Mouse (Mus musculus) stomach, embryonic 15.5 days (tissue): ENCODE measurements around the gene Hdac4. TPM values are rescaled to one million over a fixed set of nuclear protein-coding genes. Genes with fewer than 3 reads are reported as not detected.

Experiments used
- ATAC-seq: fragments of 200-750 bp; cut with Nextera tagmentation; 2 replicates; pipeline ENCODE4 v1.8.0; 2017; ENCODE audit warnings: low read depth, moderate number of reproducible peaks, moderate TSS enrichment; ENCODE audit not compliant: insufficient read depth, low FRiP score
- H3K27ac ChIP-seq: fragments of 300-500 bp; sonication (generic); 2 replicates; pipeline ENCODE4 v1.5.1; 2015; ENCODE audit warnings: mild to moderate bottlenecking, inconsistent platforms
- H3K27me3 ChIP-seq: fragments of 300-500 bp; sonication (generic); replicated peaks from 2 replicates; pipeline ENCODE4 v1.6.1; 2015; ENCODE audit warnings: inconsistent platforms
- H3K36me3 ChIP-seq: fragments of 300-500 bp; sonication (generic); 2 replicates; pipeline ENCODE4 v1.6.1; 2015; ENCODE audit warnings: inconsistent platforms
- H3K4me1 ChIP-seq: fragments of 300-500 bp; sonication (generic); 2 replicates; pipeline ENCODE4 v1.6.1; 2015; ENCODE audit warnings: inconsistent platforms
- H3K4me2 ChIP-seq: fragments of 300-500 bp; sonication (generic); 2 replicates; pipeline ENCODE4 v1.6.1; 2015; ENCODE audit warnings: mild to moderate bottlenecking, inconsistent platforms
- H3K4me3 ChIP-seq: fragments of 300-500 bp; sonication (generic); replicated peaks from 2 replicates; pipeline ENCODE4 v1.5.1; 2015; ENCODE audit warnings: inconsistent platforms
- H3K9ac ChIP-seq: fragments of 300-500 bp; sonication (generic); 2 replicates; pipeline ENCODE4 v1.6.1; 2015; ENCODE audit warnings: inconsistent platforms
- H3K9me3 ChIP-seq: fragments of 300-500 bp; sonication (generic); 2 replicates; pipeline ENCODE4 v1.6.1; 2016; ENCODE audit warnings: inconsistent platforms
- WGBS: fragments of 180-500 bp; shearing (Covaris S2); methylation state at CpG from one replicate; pipeline ENCODE4 v1.1.7; 2015; 5-methylcytosine and 5-hydroxymethylcytosine counted together
- polyA plus RNA-seq: library from polyadenylated mRNA; unstranded; fragments of >200 nt; fragmentation: Nextera tagmentation; extraction: Ambion mirVana; gene quantifications from 2 replicates; pipeline ENCODE4 v1.2.1, GENCODE M21; 2015

The Hdac4 gene
- polyA plus RNA-seq, 1 experiment from 2014 or later = 18.2 TPM

DNA sequence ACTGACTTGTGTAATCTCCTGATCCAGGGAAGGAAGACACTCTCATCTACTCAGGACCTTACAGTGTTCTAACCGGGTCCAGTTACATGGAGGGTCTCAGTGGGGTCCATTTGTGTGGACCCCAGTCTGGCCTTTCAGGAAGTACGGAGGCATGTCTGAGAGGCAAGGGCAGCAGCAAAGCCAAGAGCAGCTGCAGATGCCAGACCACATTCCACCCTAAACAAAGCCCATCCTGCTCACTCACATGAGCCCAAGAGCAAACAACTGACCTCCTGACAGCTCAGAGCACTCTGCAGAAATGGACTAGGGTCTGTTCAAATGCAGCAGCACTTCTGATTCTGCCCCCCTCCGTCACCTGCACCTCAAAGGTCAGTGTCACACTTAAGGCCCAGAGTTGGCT, 18.3 kb downstream of the Hdac4 start:
- H3K9ac ChIP-seq = no peak overlapping the region
- WGBS = 61% methylated on average over 3 of the region's 3 CpGs
- H3K4me1 ChIP-seq = peaks cover 43% of the 10 kb centered on the region

GRCm38 (mm10) chr1:92175266-92175665, 20.2 kb downstream of the Hdac4 start:
- WGBS = 68% methylated on average over 6 of the region's 6 CpGs
- peaks cover 37% of the 10 kb centered on the region for H3K4me1 ChIP-seq
- no peak for ATAC-seq
- H3K36me3 ChIP-seq = no peaks in the 10 kb centered on the region
- H3K9me3 ChIP-seq = no peaks in the 10 kb centered on the region
- H3K4me2 ChIP-seq = no peak overlapping the region
- no peak overlapping the region for H3K27ac ChIP-seq
- no peaks in the 10 kb centered on the region for H3K27me3 ChIP-seq
- no peak overlapping the region for H3K9ac ChIP-seq
- H3K4me3 ChIP-seq = no peak overlapping the region

More for the DNA sequence above, 18.3 kb downstream of the Hdac4 start:
- Histone ChIP-seq H3K36me3 (no peaks in the 10 kb centered on the region), H3K4me3 (no peak overlapping the region), H3K4me2 (no peak overlapping the region), H3K27ac (no peak overlapping the region), H3K27me3 (no peaks in the 10 kb centered on the region), H3K9me3 (no peaks in the 10 kb centered on the region)
- no peak for ATAC-seq

DNA sequence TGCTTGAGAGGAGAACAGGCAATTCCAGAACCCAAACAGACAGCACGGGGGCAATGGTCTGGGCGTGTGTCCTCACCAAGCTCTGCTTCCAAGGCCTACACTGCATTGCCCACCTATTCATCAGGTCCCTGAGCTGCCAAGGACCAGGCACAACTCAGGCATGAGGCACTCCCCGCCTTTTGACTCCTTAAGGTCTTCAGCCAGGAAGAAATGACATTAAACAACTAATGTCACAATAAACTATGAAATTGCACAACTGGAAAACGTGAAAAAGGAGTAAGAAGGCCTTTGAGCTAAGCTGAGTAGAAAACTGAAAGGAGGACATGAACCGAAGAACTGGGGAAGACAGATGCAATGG, 20.6 kb downstream of the Hdac4 start:
- H3K4me3 ChIP-seq = no peak overlapping the region
- H3K9me3 ChIP-seq = no peaks in the 10 kb centered on the region
- no peaks in the 10 kb centered on the region for H3K36me3 ChIP-seq
- no peak overlapping the region for H3K27ac ChIP-seq
- H3K9ac ChIP-seq = no peak overlapping the region
- ATAC-seq = no peak
- 51% methylated on average over 5 of the region's 5 CpGs for WGBS
- H3K4me2 ChIP-seq = no peak overlapping the region
- peaks cover 37% of the 10 kb centered on the region for H3K4me1 ChIP-seq
- 0 out of 2 replicates have a peak, but pooled peaks cover 2% of the 10 kb centered on the region for H3K27me3 ChIP-seq

GRCm38 (mm10) chr1:92174251-92174897, 21.1 kb downstream of the Hdac4 start:
- Histone ChIP-seq H3K27me3 (0 out of 2 replicates have a peak, but pooled peaks cover 5% of the 10 kb centered on the region), H3K36me3 (no peaks in the 10 kb centered on the region), H3K9me3 (no peaks in the 10 kb centered on the region), H3K9ac (no peak overlapping the region), H3K4me3 (no peak overlapping the region), H3K27ac (no peak overlapping the region), H3K4me2 (no peak overlapping the region), H3K4me1 (peaks cover 37% of the 10 kb centered on the region)
- 23% methylated on average over 3 of the region's 3 CpGs for WGBS
- no peak for ATAC-seq

DNA sequence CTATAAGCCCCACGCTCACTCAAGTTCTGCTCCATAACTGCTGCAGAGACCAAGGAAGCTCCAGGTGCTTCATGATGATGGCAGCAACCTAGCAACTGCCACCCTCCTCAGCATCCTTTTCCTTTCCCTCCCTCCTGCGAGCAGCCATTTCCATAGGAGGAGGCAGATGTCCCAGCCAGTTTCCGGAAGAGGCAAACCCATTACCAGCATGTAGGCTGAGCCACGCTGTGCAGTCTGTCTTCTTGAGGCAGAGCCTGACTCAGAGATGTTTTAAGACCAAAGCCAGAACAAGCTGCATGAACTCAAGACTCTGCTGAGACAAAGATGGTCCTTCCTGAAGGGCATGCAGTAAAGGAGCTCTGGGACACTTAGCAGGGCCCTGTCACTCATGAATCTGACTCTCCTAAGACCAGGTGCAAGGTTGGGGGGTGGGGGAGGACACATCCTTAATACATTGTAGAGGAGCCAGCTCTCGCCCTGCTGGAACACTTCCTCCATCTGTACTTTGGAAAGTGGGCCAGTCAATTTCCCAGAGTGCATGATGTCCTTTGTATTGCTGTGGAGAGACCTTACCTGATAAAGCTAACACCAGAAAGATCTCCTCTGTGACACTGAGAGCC, 24.8 kb downstream of the Hdac4 start:
- Histone ChIP-seq H3K9me3 (no peaks in the 10 kb centered on the region), H3K4me3 (no peak overlapping the region), H3K4me2 (no peak overlapping the region), H3K27me3 (0 out of 2 replicates have a peak, but pooled peaks cover 5% of the 10 kb centered on the region), H3K9ac (no peak overlapping the region), H3K27ac (no peak overlapping the region), H3K36me3 (no peaks in the 10 kb centered on the region), H3K4me1 (peaks cover 25% of the 10 kb centered on the region; the same call in 1 of the 2 replicates)
- 84% methylated on average over 5 of the region's 5 CpGs for WGBS
- no peak for ATAC-seq

DNA sequence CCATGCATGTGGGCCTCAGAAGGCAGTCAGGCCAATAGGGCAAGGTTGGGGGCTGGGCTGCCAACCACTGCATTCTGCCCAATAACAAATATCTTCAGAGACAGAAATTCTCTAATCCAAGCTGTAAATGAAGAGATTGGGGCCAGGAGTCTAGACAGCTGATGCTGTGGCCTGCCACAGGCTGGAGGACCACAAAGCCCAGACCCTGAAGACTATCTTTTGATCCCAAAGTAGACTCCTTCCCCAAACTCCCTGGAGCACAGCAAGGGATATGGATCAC, 25.8 kb downstream of the Hdac4 start:
- no peak for ATAC-seq
- H3K9me3 ChIP-seq = no peaks in the 10 kb centered on the region
- H3K4me3 ChIP-seq = no peak overlapping the region
- 0 out of 2 replicates have a peak, but pooled peaks cover 5% of the 10 kb centered on the region for H3K27me3 ChIP-seq
- peaks cover 16% of the 10 kb centered on the region; the same call in 1 of the 2 replicates for H3K4me1 ChIP-seq
- H3K27ac ChIP-seq = no peak overlapping the region
- H3K4me2 ChIP-seq = no peak overlapping the region
- H3K36me3 ChIP-seq = no peaks in the 10 kb centered on the region
- no peak overlapping the region for H3K9ac ChIP-seq

DNA sequence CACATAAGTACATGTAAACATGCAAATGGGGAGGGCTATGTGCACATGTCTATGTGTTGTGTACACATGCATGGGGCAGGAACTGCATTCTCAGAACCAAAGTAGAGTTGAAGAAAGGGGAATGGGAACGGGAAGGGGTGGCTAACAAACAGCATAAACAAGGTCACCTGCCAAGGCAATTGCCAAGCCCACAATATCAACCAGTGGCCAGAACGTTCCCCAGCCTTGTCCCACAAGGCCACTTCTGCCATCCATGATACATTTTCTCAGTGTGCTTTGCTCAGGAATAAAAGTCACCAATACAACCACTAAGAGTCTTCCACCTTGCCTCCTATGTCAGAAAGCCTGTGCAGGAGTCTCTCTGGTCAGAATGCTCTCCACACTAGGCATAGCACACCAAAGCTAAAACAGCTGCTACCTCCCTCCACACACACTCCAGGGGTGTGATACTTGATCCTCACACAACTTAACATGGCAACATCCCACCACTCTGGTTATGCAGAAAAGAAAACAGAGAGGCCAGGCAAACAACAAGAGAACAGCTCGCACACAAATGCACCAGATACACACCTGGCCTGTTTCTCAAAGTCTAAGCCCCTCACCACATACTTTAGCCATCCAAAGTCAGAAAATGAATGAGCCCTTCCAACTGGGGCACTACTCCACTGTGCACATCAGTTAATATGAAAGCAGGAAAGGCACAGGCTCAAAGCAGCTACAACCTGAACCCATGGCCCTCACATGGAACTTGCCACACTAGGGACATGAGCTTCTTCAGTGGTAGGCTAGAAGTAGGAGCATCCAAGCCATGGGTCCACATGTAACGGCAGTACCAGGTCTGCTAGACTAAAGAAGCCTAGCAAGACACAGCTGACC, 26.4 kb downstream of the Hdac4 start:
- ATAC-seq = no peak
- H3K9ac ChIP-seq = no peak overlapping the region
- H3K4me2 ChIP-seq = no peak overlapping the region
- no peaks in the 10 kb centered on the region for H3K36me3 ChIP-seq
- H3K27me3 ChIP-seq = 0 out of 2 replicates have a peak, but pooled peaks cover 5% of the 10 kb centered on the region
- 83% methylated on average over 4 of the region's 4 CpGs for WGBS
- no peak overlapping the region for H3K4me3 ChIP-seq
- no peak overlapping the region for H3K27ac ChIP-seq
- H3K4me1 ChIP-seq = peaks cover 12% of the 10 kb centered on the region; the same call in 1 of the 2 replicates
- no peaks in the 10 kb centered on the region for H3K9me3 ChIP-seq

- Histone ChIP-seq H3K27me3 (no peaks in the 10 kb centered on the region), H3K36me3 (no peaks in the 10 kb centered on the region), H3K9ac (no peak overlapping the region), H3K4me3 (no peak overlapping the region), H3K4me1 (peaks cover 4% of the 10 kb centered on the region; the same call in 1 of the 2 replicates), H3K9me3 (no peaks in the 10 kb centered on the region), H3K4me2 (no peak overlapping the region), H3K27ac (no peak overlapping the region)
- ATAC-seq = no peak
- 97% methylated on average over 1 of the region's 1 CpGs for WGBS
Measured at GRCm38 (mm10) chr1:92163932-92164331, 31.6 kb downstream of the Hdac4 start.

DNA sequence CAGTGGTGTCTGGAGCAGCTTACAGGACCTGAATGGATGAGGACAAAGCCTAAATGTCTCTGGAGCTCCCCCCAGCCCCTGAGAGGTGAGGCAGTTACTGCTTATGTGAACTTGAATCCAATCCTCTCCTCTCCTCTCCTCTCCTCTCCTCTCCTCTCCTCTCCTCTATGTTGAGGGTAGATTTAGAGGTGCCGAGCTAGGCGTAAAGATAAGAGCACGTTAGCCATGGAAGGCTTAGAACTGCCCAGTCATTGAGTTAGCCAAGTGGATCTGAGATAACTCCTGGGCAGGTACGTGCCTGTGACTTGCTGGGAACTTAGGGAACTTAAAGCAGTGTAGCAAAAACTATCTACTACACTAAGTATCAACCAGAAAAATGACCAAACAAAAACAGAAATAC, 35.7 kb downstream of the Hdac4 start:
- 66% methylated on average over 4 of the region's 4 CpGs for WGBS

GRCm38 (mm10) chr1:92150201-92150600, 45.3 kb downstream of the Hdac4 start:
- no peak for ATAC-seq
- Histone ChIP-seq H3K9me3 (no peaks in the 10 kb centered on the region), H3K36me3 (no peaks in the 10 kb centered on the region), H3K4me3 (no peak overlapping the region), H3K4me2 (no peak overlapping the region), H3K27ac (no peak overlapping the region), H3K9ac (no peak overlapping the region), H3K4me1 (0 out of 2 replicates have a peak, but pooled peaks cover under 1% of the 10 kb centered on the region), H3K27me3 (no peaks in the 10 kb centered on the region)
- WGBS = 41% methylated on average over 1 of the region's 1 CpGs

More for the DNA sequence above, 35.7 kb downstream of the Hdac4 start:
- ATAC-seq = no peak
- H3K27ac ChIP-seq = no peak overlapping the region
- H3K9me3 ChIP-seq = no peaks in the 10 kb centered on the region
- no peak overlapping the region for H3K9ac ChIP-seq
- H3K4me3 ChIP-seq = no peak overlapping the region
- no peaks in the 10 kb centered on the region for H3K4me1 ChIP-seq
- H3K27me3 ChIP-seq = no peaks in the 10 kb centered on the region
- no peaks in the 10 kb centered on the region for H3K36me3 ChIP-seq
- no peak overlapping the region for H3K4me2 ChIP-seq

DNA sequence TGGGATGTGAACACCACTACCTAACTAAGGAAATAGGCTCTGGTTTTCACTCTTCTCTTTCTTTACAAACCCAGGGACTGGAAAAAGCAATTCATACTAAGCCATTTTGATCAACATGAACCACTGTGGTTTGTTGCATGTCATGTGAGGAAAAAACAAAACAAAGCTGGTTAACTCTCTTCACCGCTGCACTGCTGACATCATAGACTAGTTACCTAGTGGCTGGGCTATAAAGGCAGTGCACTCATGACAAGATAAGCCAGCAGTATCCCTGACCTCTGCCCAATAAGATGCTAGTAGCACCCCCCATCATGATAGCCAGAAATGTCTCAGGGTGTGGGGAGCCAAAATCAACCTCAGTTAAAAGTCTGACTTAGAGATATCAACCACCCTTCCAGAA, 47.0 kb downstream of the Hdac4 start:
- no peaks in the 10 kb centered on the region for H3K9me3 ChIP-seq
- ATAC-seq = no peak
- peaks cover 10% of the 10 kb centered on the region; the same call in 1 of the 2 replicates for H3K4me1 ChIP-seq
- no peaks in the 10 kb centered on the region for H3K36me3 ChIP-seq
- H3K27me3 ChIP-seq = no peaks in the 10 kb centered on the region
- WGBS = 87% methylated on average over 1 of the region's 1 CpGs
- H3K27ac ChIP-seq = no peak overlapping the region
- no peak overlapping the region for H3K9ac ChIP-seq
- no peak overlapping the region for H3K4me2 ChIP-seq
- H3K4me3 ChIP-seq = no peak overlapping the region
